Mouse (Mus musculus) central nervous system, embryonic 14 days (tissue): ENCODE data around the gene Gm10837. TPM values are rescaled to one million over a fixed set of nuclear protein-coding genes. Genes with fewer than 3 reads are reported as not detected.

Experiments
- polyA plus RNA-seq: library from polyadenylated mRNA; depleted of rRNA; stranded (reverse); fragments of >200 nt; gene quantifications from 2 replicates; pipeline ENCODE4 v1.2.3, GENCODE M21; 2012; rRNA removed

Gene Gm10837
- polyA plus RNA-seq = 0.10 and 0.13 TPM in 2 replicates

GRCm38 (mm10) chr14:122490441-122491328 lies at the start of gene Gm10837:
Gene Gm10837 (plus strand): TSS chr14:122490586.

GRCm38 (mm10) chr14:122450496-122451382 lies 39.6 kb upstream of the Gm10837 start, which contains the start of gene Gm5089:
Gene Gm5089 (minus strand): TSS chr14:122451115.

GRCm38 (mm10) chr14:122464763-122465741 lies 25.3 kb upstream of the Gm10837 start, which contains the start of gene Zic5:
Gene Zic5 (minus strand): TSS chr14:122465677.

GRCm38 (mm10) chr14:122474891-122475556 lies 15.4 kb upstream of the Gm10837 start, which contains the start of gene Zic2:
Gene Zic2 (plus strand): TSS chr14:122475435.

GRCm38 (mm10) chr14:122534017-122534924 lies 43.9 kb downstream of the Gm10837 start, which contains the start of gene Pcca:
Gene Pcca (plus strand): TSS chr14:122534324.

Other genes starting within 250 kb of the Gm10837 start
- 0.22 and 0.24 TPM in 2 replicates for gene Gm5089, start 39.5 kb upstream of the Gm10837 start, polyA plus RNA-seq
- gene Zic5, start 24.9 kb upstream of the Gm10837 start, polyA plus RNA-seq = 10.6 and 13.5 TPM in 2 replicates
- 47.8 and 51.2 TPM in 2 replicates for gene Zic2, start 15.2 kb upstream of the Gm10837 start, polyA plus RNA-seq
- gene Pcca, start 43.7 kb downstream of the Gm10837 start, polyA plus RNA-seq = 33.1 and 35.1 TPM in 2 replicates